8 mouse cellular contexts compared by ENCODE assay signal in genomic region chr10:52027161-52028035, GRCm38 (mm10). TPM values are rescaled to one million over a fixed set of nuclear protein-coding genes. Genes with fewer than 3 reads are reported as not detected.
DNase-seq lines count a peak whose midpoint lies in the region; ATAC-seq and TF ChIP-seq lines count a peak whose summit lies in the region.

No protein-coding gene starts in this region.

- ATAC-seq in limb, embryonic 12.5 days (ENCODE audit: insufficient number of reproducible peaks, insufficient read depth, low FRiP score, low TSS enrichment, low read depth), result peak; percentile 49
- no peak for ATAC-seq in stomach, postnatal 0 days (ENCODE audit: low FRiP score, low TSS enrichment)

- peaks cover 9% of the 10 kb centered on the region for H3K4me1 ChIP-seq in testis, adult 2 months (ENCODE audit: control insufficient read depth, insufficient read depth, low read length)
- H3K4me1 ChIP-seq in limb, embryonic 12.5 days (replicated peaks), result peaks cover 20% of the 10 kb centered on the region
- H3K4me1 ChIP-seq in stomach, postnatal 0 days (replicated peaks; ENCODE audit: control insufficient read depth, insufficient read depth), result no peaks in the 10 kb centered on the region

- peak; percentile 7 to 18 for DNase-seq in cerebellum, postnatal 14 days
- no peak for DNase-seq in cerebellum, adult 11-12 months
- DNase-seq in testis, postnatal 14 days (ENCODE audit: low spot score), result no peak
- DNase-seq in stomach, postnatal 0 days (ENCODE audit: low spot score), result peak; percentile 22
- DNase-seq in layer of hippocampus, adult 11-12 months (ENCODE audit: low spot score), result no peak
- no peak for DNase-seq in frontal cortex, postnatal 14 days (ENCODE audit: low spot score in 2 of 2)

- no peak for TF ChIP-seq EP300 in stomach, postnatal 0 days (optimal IDR thresholded peaks at IDR 0.05)

- H3K27me3 ChIP-seq in testis, adult 2 months (ENCODE audit: control insufficient read depth, insufficient read depth, low read length), result peaks cover 2% of the 10 kb centered on the region; the same call in 1 of the 2 replicates
- peaks cover 91% of the 10 kb centered on the region for H3K27me3 ChIP-seq in limb, embryonic 12.5 days
- peaks cover 31% of the 10 kb centered on the region for H3K27me3 ChIP-seq in stomach, postnatal 0 days (ENCODE audit: control insufficient read depth, insufficient read depth, low read length)

- whole genome bisulfite sequencing in limb, embryonic 12.5 days, result 2% methylated on average over 67 of the region's 68 CpGs
- WGBS in stomach, postnatal 0 days, result 1% methylated on average over 68 of the region's 68 CpGs

- H3K4me3 ChIP-seq in testis, adult 2 months (ENCODE audit: control insufficient read depth, low read depth, low read length), result peak overlapping the region; percentile 12; the same call in 1 of the 2 replicates
- peak overlapping the region; percentile 44 for H3K4me3 ChIP-seq in limb, embryonic 12.5 days (replicated peaks)
- H3K4me3 ChIP-seq in stomach, postnatal 0 days (ENCODE audit: low read depth, low read length), result peak overlapping the region; percentile 18

- H3K27ac ChIP-seq in testis, adult 2 months (ENCODE audit: control insufficient read depth, insufficient read depth, low read depth, low read length), result no peak overlapping the region
- H3K27ac ChIP-seq in limb, embryonic 12.5 days, result 0 out of 2 replicates have a peak overlapping the region, but pooled peaks have one; percentile 45
- no peak overlapping the region for H3K27ac ChIP-seq in stomach, postnatal 0 days (replicated peaks)

- peak overlapping the region; percentile 59 for H3K9ac ChIP-seq in limb, embryonic 12.5 days (replicated peaks)
- no peak overlapping the region for H3K9ac ChIP-seq in stomach, postnatal 0 days (ENCODE audit: low read length)

- H3K36me3 ChIP-seq in testis, adult 2 months (ENCODE audit: control insufficient read depth, insufficient read depth, low read length), result no peaks in the 10 kb centered on the region
- H3K36me3 ChIP-seq in limb, embryonic 12.5 days, result no peaks in the 10 kb centered on the region
- no peaks in the 10 kb centered on the region for H3K36me3 ChIP-seq in stomach, postnatal 0 days (ENCODE audit: control insufficient read depth, insufficient read depth, low read length)

- no peaks in the 10 kb centered on the region for H3K9me3 ChIP-seq in limb, embryonic 12.5 days
- H3K9me3 ChIP-seq in stomach, postnatal 0 days (ENCODE audit: control insufficient read depth, low read length), result no peaks in the 10 kb centered on the region

- peak overlapping the region; percentile 71 for H3K4me2 ChIP-seq in limb, embryonic 12.5 days
- peak overlapping the region; percentile 35 for H3K4me2 ChIP-seq in stomach, postnatal 0 days (replicated peaks; ENCODE audit: low read depth)

- TF ChIP-seq POLR2A in testis, adult 2 months (IDR thresholded peaks at IDR 0.05; ENCODE audit: control insufficient read depth, low read depth, low read length), result no peak

- TF ChIP-seq CTCF in testis, adult 2 months (IDR thresholded peaks at IDR 0.05; ENCODE audit: control insufficient read depth, insufficient read depth, insufficient replicate concordance, low read depth, low read length), result no peak
- TF ChIP-seq CTCF in stomach, postnatal 0 days (IDR thresholded peaks at IDR 0.05; ENCODE audit: low read depth), result no peak

RNA-seq across cellular contexts. Expression of gene Vgll2, which starts 5.1 kb away (rescaled TPM):
- polyA plus RNA-seq in testis, adult 2 months (2012; rRNA removed), result 0.25 TPM in 1 of 2 replicates, not detected in the other
- polyA plus RNA-seq in limb, embryonic 12.5 days (2016; fragmentation: Nextera tagmentation; extraction: Ambion mirVana), result 26.3 and 28.9 TPM in 2 replicates
- polyA plus RNA-seq in stomach, postnatal 0 days (2015; fragmentation: Nextera tagmentation; extraction: Ambion mirVana), result 0.13 and 0.31 TPM in 2 replicates

Comparison
In these comparisons a context has a peak if more than half of its experiments do, and no peak if none do; other contexts are left out.
1. DNase-seq: peak in cerebellum, postnatal 14 days (2 of 2) and stomach, postnatal 0 days (single experiment); none in cerebellum, adult 11-12 months (single experiment), testis, postnatal 14 days (single experiment), layer of hippocampus, adult 11-12 months (single experiment) and frontal cortex, postnatal 14 days (0 of 2).
2. RNA of gene Vgll2, which starts 5.1 kb away (polyA plus RNA-seq): 26.3 to 28.9 TPM in limb, embryonic 12.5 days; 0.13 to 0.31 TPM in stomach, postnatal 0 days and 0.25 TPM in testis, adult 2 months; every median in the first group is over 10 times any median in the second.
3. Peak in every context shown above with its lines, with median percentiles within 50 percentile points of each other: H3K4me3 ChIP-seq.